Mouse (Mus musculus) adrenal gland, postnatal 14 days (tissue): ENCODE measurements around the gene Casp8. TPM values are rescaled to one million over a fixed set of nuclear protein-coding genes. Genes with fewer than 3 reads are reported as not detected.
A peak's percentile ranks its signal among the peaks of the same experiment; 100 is the strongest.
"Not testable (repeated sequence)": the region's sequence is repeated elsewhere in the genome, so short reads cannot be mapped to it uniquely, and the experiment has no call there.

Source experiments
- DNase-seq: peaks from one replicate; pipeline ENCODE4 v3.0.0; 2021; ENCODE audit warnings: mixed read lengths
- long read RNA-seq, 2 experiments: library from polyadenylated mRNA; stranded (forward); transcript quantifications; one replicate each; pipeline ENCODE4 v2.0.0; 2021
- total RNA-seq: library from RNA; stranded (reverse); gene quantifications from 2 replicates; pipeline ENCODE4 v1.2.3, GENCODE M21; 2021

Casp8 gene
- 20.2 and 25.4 TPM in 2 replicates for total RNA-seq
- long read RNA-seq, experiment 1, transcript Casp8-201 (9 exons, 2,585 nt): major isoform, 23 of 26 reads
- long read RNA-seq, experiment 1, partial matches to known transcripts: 1 of 26 reads
- long read RNA-seq, experiment 1, other reads (novel, unspliced or antisense): 2 of 26 reads
- long read RNA-seq, experiment 2, transcript Casp8-201 (9 exons, 2,585 nt): major isoform, 7 of 16 reads
- long read RNA-seq, experiment 2, partial matches to known transcripts: 3 of 16 reads
- long read RNA-seq, experiment 2, other reads (novel, unspliced or antisense): 4 of 16 reads

DNA sequence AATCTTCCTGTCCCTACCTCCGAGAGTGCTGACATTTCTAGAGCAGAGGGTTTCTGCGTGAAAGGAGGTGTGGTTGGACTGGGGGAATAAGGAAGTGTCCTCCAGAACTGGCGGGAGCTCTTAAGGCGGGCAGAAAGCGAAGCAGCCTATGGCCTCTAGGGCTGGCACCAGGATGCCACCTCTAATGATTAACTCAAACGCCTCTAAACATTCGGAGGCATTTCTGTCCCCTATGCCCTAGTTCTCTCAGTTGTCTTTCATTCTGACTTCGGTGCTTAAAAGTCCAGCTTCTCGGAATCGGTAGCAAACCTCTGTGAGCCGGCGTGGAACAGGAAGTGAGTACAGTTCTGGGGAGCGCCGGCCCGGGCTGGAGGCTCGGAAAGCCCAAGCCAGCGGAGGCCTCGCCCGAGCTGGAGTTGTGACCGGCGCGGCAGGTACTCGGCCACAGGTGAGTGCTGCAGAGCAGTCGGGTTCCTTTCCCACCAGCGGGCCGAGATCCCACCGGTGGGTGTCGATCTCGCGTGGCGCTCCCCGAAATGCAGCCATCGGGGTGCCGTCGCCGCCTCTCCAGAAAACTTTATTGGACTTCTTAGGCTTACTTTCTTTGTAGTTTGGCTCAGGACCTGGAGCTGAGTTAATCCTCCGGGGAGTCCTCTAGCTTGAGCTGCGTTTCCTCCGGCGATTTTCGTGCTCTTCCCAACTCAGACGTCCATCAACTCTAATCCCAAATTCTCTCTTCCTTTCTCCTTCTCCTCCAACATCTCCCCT is at the start of gene Casp8:
Casp8 (plus strand) TSS at position 84 of the 768 bp plus-strand sequence.
- DNase-seq: peak; percentile 75

DNA sequence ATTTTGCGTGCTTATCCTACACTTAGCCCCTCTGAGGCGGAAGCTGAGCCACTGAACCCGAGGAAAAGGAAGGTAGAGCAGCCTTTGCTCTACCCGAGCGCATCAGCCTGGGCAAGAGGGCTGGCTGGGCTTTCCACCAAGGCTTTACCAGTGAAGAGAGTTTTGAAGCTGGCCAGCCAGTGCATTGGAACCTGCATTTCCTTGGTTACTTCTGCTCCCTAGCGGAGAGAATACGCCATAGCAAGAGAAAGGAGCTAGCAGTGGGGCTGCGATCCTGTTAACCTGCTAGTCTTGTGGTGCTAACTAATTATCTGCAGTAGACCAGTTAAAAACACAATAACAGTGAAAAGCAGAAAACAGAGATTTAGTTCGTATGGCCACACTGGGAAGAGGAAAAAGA is 48.3 kb upstream of the Casp8 start:
- DNase-seq: peak; percentile 52

DNA sequence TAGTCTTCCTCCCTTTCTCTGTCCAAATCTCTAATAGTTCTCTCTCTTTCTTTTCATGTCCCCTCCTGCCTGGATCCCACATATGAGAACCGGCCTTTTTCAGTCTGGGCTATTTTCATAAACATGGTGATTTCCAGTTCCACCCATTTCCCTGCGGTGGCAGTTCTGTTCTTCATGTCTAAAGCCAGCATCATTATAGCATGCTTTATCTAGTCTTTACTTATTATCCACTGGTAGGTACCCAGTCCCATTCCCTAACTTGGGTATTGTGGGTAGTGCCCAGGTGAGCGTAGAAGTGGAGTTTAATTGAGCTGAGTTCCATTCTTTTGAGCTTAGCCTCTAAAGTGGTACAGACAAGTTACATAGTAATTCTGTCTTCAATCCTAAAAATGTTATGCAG is 35.7 kb upstream of the Casp8 start:
- no peak for DNase-seq

DNA sequence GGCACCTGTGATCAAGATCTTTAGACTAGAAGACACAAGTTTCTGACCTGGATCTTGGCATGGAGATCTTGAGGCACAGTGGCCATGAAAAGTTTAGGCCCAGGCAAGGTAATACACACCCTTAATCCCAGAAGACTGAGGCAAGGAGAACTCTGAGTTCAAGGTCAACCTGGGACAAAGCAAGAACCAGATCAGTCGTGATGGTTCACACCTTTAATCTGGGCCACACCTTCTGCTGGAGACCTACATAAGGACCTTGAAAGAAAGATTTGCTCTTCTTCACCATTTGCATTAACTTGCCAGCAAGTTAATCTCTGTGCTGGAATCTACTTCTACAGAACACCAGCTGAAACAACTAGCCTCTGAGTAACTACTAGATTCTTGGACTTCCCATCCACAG is 34.6 kb upstream of the Casp8 start:
- DNase-seq: no peak

DNA sequence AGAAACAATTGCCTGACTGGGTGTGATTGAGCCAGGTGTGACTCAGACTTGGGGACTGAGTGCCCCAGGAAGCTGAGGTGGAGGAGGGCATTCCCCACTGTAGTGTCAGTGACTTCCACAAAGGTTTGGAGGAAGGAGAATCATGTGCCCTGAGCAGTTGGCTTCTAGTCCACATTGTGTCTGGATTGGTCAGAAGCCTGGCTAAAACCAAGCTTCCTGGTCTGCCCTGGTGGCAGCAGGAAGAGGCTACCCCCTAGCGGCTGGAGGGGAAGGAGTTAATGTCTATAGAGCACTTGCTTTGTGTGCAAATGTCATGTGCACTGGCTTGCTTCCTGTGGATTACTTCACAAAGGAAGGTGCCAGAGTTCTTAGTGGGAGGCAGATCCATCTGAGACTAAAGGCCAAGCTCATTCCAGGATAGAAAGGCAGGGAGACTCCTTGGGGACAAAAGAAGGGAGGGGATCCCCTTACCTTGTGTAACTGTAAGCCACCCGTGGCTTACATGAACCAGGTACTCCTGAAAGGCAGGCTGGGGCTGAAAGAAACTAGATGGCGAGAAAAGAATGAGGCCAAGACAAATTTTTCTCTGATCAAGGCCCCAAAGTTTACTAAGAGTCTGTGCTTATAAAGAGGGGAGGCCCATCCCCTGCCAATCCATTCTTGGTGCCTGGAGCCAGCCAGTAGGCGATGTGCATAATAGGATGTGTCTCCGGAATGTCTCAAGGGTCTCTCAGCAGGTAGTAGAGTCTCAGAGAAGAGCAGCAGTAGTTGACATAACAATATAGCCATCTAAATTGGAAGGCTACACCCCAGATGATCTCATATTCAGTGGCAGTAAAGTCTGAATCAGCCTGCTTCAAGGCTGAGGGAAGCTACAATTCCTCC is 33.5 kb upstream of the Casp8 start:
- peak; percentile 58 for DNase-seq

DNA sequence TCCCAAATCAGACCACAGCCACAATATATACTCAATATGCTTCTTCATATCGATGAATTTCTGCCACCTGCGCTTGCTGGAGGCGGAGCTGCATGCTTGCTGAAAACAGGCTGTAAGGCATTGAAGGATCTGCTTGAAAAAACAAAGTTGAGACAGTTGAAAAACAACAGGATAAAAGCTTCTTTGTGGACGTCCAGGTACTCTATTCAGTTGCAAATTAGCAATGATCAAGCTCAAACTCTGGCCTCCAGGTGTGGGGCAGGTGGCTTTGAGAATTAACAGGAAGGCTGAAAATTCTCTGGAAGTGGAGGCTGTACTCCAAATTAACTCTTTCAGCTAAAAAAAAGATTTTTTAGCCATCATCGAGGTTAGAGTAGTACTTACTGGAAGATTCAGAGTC is 32.6 kb upstream of the Casp8 start:
- DNase-seq: no peak

DNA sequence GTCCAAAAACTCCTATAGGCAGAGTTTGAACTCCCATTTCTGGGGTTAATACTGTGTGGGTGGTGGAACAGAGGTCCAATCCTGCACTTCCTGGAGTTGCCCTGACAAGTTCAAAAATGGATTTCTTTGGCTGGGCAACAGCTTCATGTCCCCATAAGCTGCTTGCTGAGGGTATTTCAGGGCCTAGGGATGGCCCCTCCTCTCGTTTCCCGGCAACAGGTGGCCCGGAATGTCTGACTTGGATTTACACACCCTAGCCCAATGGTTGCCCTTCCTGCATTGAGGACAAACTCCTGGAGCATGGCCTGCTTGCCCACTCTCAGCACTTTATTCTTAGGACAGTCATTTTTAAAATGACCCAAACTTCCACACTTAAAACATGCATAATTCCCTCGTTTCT is 28.7 kb upstream of the Casp8 start:
- not testable (repeated sequence) for DNase-seq

DNA sequence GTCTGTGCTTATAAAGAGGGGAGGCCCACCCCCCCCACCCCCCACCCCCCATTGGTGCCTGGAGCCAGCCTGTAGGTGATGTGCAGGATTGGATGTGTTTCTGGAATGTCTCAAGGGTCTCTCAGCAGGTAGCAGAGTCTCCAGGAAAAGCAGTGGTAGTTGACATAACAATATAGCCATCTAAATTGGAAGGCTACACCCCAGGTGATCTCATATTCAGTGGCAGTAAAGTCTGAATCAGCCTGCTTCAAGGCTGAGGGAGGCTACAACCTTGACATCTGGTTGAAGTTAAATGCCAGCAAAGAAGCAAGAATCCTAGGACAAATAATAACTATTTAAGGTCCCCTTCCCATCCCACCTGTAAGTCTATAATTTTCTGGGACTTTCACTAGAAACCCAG is 26.0 kb upstream of the Casp8 start:
- no peak for DNase-seq

DNA sequence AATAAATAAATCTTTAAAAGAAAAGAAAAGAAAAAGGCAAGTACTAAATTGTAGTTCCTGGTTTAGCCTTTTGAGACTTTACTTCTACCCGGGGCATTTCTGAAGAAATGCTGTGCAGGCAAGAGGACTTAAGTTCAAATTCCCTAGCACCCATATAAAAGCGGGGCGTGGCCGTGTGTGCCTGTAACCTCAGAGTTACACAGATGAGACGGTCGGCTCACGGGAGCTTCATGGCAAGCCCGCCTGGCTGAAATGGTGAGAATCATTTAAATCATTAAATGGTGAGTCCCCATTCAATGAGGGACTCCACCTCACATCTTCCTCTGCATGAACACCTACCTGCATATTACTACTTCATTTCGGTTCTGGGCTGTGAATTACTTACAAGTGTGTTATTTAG is 25.5 kb upstream of the Casp8 start:
- DNase-seq: no peak

DNA sequence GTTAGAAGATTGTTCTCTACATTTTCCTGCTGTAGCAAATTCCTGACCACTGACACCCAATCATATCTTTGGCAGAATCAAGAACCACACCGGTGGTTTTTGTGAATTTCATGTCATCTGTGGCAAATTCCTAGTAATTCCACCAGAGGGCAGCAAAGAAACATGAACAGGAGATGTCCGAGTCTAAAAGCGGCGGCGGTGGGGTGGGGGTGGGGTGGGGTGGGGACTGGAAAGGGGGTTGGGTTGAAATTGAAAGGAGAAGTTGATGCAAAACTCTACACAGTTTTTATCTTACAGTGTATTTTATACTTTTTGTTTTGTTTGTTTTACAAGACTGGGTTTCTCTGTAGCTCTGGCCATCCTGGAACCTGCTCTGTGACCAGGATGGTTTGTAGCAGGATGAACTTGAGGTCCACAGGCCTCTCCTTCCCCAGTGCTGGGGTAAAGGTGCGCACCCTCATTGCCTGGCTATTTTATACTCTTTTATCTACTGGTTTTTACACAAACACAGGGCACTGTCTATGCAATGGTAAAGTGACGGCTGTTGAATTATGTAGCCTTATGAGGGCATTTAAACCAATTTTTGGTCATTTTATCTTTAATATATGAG is 25.0 kb upstream of the Casp8 start:
- DNase-seq: peak; percentile 74

DNA sequence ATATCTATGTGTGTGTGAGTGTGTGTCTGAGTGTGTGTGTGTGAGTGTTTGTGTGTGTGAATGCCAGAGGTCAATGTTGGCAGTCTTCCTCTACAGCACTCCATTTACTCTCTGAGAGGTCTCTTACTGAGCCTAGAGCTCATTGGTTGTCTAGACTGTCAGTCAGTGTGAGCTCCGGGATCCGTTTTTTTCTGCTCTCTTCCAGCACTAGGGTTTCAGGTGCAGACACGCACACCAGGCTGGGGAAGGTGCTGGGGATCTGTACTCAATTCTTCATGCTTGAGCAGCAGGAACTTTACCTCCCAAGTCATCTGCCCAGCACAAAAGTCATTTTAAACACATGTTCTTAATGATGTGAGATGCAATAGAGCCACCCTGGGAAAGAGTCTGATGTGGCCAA is 23.1 kb upstream of the Casp8 start:
- no peak for DNase-seq

DNA sequence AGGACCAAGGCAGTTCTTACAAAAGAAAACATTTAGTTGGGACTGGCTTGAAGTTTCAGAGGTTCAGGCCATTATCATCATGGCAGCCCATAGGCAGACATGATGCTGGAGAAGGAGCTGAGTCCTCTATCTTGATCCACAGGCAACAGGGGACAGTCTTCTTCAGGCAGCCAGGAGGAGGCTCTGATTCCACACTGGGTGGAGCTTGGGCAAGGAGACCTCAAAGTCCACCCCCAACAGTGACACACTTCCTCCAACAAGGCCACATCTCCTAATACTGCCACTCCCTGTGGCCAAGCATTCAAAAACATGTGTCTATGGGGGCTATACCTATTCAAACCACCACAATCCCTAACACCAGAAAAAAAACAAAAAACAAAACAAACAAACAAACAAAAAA is 21.9 kb upstream of the Casp8 start:
- no peak for DNase-seq

DNA sequence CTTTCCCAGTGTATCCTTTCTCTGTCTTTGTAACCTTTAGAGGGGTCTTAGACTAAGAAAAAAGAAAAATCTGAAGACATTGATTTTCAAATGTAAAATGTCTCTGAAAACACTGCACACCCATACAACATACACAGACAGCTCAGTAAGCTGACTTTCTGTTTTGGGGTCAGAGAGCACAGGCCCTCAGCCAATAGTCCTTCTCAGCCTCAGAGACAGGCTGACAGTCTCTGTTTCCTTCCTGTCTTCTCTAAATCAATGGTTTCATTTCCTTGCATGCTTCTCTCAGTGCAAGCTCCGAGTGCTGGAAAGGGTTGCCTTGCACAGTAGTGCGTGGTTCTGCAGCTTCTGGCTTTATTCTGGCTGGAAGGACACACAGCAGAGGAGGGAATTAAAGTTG is 21.3 kb upstream of the Casp8 start:
- no peak for DNase-seq

DNA sequence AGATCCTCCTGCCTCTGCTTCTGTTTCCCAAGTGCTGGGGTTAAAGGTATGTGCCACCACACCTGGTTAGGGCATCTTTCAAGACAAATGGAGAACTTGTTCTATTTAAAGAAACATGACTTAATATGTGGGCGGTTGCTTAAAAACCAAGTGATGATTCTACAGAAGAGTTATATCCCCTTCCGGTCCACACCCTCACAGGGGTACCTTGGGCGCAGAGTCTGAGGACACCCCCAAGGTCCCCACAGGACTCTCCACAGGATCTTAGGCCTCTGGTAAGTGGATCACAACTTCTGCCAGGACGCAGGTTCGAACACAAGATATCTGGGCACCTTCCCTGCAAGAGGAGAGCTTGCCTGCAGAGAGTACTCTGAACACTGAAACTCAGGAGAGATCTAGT is 19.8 kb upstream of the Casp8 start:
- DNase-seq: no peak

DNA sequence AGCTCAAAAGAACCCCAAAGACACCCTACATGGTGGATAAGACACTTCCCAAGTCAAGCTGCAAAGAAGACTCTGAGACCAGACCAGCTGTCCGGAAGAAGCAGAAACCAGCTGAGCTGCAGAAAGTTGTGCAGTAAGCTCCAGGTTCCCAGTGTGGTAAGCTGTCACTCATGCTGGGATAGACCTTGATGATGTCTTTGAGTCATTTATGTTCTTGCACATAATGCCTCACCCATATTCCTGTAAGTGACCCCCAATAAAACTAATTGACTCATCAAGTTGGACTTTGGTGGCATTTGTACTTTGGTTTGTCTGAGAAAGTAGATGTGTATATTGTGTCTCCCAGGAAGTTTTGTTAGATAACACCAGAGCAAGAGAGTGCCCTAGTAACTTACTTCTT is 17.6 kb upstream of the Casp8 start:
- DNase-seq: no peak

DNA sequence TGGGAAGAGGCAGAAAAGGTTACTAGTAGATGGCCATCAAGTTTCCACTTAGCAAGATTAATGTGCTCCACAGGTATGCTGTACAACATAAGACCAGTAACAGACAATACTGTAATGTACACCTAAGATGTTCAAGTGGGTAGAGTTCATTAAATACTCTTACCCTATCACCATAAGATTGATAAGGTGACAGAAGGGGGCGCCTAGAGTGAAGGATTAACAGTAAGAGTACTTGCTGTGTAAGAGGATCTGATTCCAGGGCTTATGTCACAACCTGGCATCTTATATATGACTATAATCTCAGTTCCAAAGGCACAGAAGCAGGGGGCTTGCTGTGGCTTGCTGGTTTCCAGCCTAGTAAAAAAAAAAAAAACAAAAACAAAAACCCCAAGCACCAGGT is 16.9 kb upstream of the Casp8 start:
- no peak for DNase-seq

DNA sequence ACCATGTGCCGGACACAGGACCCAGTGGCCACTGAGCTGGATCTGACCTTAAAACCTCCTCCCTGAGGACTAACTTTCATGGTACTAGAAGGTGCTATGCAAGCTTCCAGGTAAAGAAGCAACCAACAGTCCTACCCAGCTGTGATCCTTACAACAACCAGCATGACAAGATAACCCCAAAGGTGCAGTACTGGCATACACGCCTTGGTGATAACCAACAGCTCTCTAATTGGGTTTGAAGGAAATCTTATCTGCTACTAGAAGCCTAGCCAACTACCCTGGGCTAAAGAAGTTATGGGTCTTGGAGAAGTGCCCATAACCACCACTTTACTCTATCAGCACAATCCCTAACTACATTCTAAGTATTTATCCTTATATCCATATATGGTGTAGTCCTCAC is 8.9 kb upstream of the Casp8 start:
- DNase-seq: no peak

DNA sequence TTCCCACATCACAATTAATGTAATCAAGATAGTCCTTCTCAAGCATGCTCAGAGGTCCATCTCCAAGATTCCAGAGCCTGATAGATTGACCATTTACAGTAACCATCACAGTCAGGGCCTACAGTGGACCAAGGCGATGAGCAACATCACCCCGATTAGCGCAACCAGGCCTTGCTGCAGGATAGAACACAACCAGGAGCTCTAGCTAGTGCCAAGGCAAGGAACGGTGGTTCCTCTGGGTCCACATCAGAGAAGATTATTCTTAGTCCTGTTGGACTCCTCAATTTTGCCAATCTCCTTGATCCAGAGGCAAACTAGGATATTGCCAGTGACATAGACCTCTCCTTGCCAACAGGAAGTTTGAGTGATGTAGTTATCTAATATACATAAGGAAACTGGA is 6.8 kb upstream of the Casp8 start:
- no peak for DNase-seq

DNA sequence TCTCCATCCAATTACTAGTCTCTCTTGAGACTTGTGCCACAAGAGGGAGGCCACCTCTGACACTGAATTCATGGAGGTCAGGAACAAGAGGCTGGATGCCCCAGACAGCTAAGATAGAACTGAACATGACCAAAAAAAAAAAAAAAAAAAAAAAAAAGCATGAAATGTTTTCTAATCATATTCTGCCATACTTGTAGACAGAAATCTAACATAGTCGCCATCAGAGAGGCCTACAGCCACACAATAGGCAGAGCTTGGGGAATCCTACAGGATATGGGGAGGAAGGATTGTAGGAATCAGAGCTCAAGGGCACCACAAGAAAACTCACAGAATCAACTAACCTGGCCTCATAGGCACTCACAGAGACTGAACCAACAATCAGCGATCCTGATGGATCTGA is 469 bp upstream of the Casp8 start:
- DNase-seq: no peak

DNA sequence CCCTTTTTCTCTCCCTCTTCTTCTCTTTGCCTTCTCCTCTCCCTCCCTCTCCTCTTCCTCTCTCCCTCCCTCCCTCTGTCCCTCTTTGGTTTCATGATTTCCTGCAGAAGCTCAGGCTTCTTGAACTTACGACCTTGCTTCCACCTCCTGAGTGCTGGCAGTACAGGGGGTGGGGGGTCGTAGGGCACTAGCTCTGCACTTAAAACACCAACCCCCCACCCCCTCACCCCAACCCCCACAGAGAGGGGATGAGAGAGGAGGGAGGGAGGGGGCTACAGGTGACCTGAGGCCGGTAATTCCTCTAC is 837 bp downstream of the Casp8 start:
- no peak for DNase-seq

DNA sequence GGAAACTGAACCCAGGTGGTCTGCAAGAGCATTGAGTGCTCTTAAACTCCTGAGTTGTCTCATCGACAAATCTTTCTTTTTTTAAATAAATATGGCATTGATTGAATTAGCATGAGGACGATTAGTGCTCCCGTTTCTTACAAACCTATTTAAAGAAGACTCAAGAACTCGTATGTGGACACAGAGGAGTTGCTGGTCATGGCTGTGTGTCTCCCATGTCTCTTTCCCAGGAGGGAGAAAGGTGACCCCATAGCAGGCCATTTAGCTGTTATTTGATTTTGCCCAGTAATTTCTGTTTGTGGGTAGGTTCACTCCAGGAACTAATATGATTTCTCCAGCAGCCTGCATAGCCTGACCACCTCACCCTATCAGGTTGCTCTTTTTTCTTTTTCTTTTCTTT is 1.7 kb downstream of the Casp8 start:
- no peak for DNase-seq

DNA sequence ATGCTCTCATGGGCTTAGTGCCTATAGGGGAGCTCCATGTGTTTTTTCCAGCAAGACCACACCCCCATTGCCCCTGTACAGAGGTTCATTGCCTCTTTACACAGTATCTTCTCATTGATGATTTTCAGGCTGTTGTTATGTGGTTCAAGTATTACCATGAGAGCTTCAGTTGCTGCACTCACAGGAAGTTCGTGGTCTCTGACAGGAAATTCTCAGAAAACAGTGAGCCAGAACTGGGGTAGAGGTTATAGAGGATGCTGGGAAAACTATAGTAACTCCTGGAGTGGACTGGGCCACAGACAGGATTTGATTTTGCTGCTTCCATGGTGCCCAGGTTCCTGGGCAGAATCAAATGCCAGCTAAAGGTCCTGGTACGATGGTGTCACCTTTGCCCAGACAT is 2.2 kb downstream of the Casp8 start:
- DNase-seq: no peak

DNA sequence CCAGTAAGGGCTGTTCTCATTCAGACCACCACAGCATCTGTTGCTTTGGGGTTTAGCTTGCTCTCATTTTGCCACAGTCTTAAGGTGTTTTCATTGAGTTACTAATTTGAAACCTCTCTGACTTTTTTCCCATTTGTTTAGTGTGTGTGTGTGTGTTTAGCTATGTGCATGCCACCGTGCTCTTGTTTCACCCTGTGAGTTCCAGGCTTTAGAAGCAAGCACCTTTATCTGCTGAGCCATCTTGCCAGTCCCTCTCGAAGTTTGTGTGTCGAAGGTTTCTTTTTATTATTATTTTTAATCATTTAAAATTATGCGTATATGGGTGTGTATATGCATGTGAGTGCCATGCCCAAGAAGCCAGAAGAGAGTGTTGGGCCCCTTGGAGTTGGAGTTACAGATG is 3.7 kb downstream of the Casp8 start:
- no peak for DNase-seq
